20 mouse cellular contexts compared by ENCODE assay signal in genomic region chr8:117683925-117684472, GRCm38 (mm10). TPM values are rescaled to one million over a fixed set of nuclear protein-coding genes. Genes with fewer than 3 reads are reported as not detected.
DNase-seq lines count a peak whose midpoint lies in the region; ATAC-seq and TF ChIP-seq lines count a peak whose summit lies in the region.
"Had no signal": no experiment of that assay in that cellular context is flagged by ENCODE, and none has a peak within 500 bp of the region (broad histone marks: within the 10 kb centered on the region; RNA-seq: fewer than 3 reads in every experiment).

No protein-coding gene starts in this region.

- H3K4me3 ChIP-seq in liver, embryonic 15.5 days (replicated peaks) = no peak overlapping the region
- H3K4me3 ChIP-seq in liver, postnatal 0 days (ENCODE audit: low read depth, low read length) = no peak overlapping the region
- no peak overlapping the region for H3K4me3 ChIP-seq in limb, embryonic 13.5 days
- H3K4me3 ChIP-seq in stomach, embryonic 16.5 days (replicated peaks; ENCODE audit: low read length) = no peak overlapping the region
- H3K4me3 ChIP-seq: embryonic facial prominence, embryonic 12.5 days; gastrocnemius, adult 2 months; left cerebral cortex, adult 2 months had no signal

- H3K36me3 ChIP-seq in liver, embryonic 15.5 days (replicated peaks) = no peaks in the 10 kb centered on the region
- H3K36me3 ChIP-seq in liver, postnatal 0 days (replicated peaks; ENCODE audit: insufficient read depth, low read length) = no peaks in the 10 kb centered on the region
- no peaks in the 10 kb centered on the region for H3K36me3 ChIP-seq in limb, embryonic 13.5 days
- H3K36me3 ChIP-seq in stomach, embryonic 16.5 days (ENCODE audit: control insufficient read depth, insufficient read depth, low read length) = no peaks in the 10 kb centered on the region
- H3K36me3 ChIP-seq: embryonic facial prominence, embryonic 12.5 days; G1E had no signal

- ATAC-seq in liver, embryonic 15.5 days (ENCODE audit: insufficient read depth) = 0 out of 2 replicates have a peak, but pooled peaks have one; percentile 22
- ATAC-seq in liver, postnatal 0 days = no peak
- peak; percentile 43; the same call in 1 of the 2 replicates for ATAC-seq in limb, embryonic 13.5 days (ENCODE audit: low FRiP score, low read depth)
- peak; percentile 24; the same call in 1 of the 2 replicates for ATAC-seq in stomach, embryonic 16.5 days (ENCODE audit: insufficient read depth, low FRiP score)
- ATAC-seq: hindbrain, postnatal 0 days; lung, postnatal 0 days had no signal

- no peak overlapping the region for H3K27ac ChIP-seq in liver, embryonic 15.5 days (replicated peaks)
- H3K27ac ChIP-seq in liver, postnatal 0 days (ENCODE audit: low read depth) = no peak overlapping the region
- H3K27ac ChIP-seq in limb, embryonic 13.5 days = no peak overlapping the region
- H3K27ac ChIP-seq in stomach, embryonic 16.5 days (ENCODE audit: low read length) = peak overlapping the region; percentile 43
- H3K27ac ChIP-seq: embryonic facial prominence, embryonic 12.5 days; gastrocnemius, adult 2 months; hindbrain, postnatal 0 days; left cerebral cortex, adult 2 months had no signal

- H3K9me3 ChIP-seq in liver, embryonic 15.5 days (replicated peaks) = no peaks in the 10 kb centered on the region
- no peaks in the 10 kb centered on the region for H3K9me3 ChIP-seq in liver, postnatal 0 days (ENCODE audit: low read length)
- H3K9me3 ChIP-seq in limb, embryonic 13.5 days = no peaks in the 10 kb centered on the region
- H3K9me3 ChIP-seq in stomach, embryonic 16.5 days (replicated peaks; ENCODE audit: control insufficient read depth, low read length) = no peaks in the 10 kb centered on the region
- H3K9me3 ChIP-seq: embryonic facial prominence, embryonic 12.5 days had no signal

- no peak for TF ChIP-seq CTCF in liver, postnatal 0 days (IDR thresholded peaks at IDR 0.05; ENCODE audit: low read depth)

- H3K4me1 ChIP-seq in liver, embryonic 15.5 days (replicated peaks) = peaks cover 9% of the 10 kb centered on the region
- peaks cover 4% of the 10 kb centered on the region; the same call in 1 of the 2 replicates for H3K4me1 ChIP-seq in liver, postnatal 0 days (ENCODE audit: insufficient read depth)
- peaks cover 21% of the 10 kb centered on the region for H3K4me1 ChIP-seq in limb, embryonic 13.5 days
- no peaks in the 10 kb centered on the region for H3K4me1 ChIP-seq in stomach, embryonic 16.5 days (ENCODE audit: control insufficient read depth, insufficient read depth, low read length)
- H3K4me1 ChIP-seq: embryonic facial prominence, embryonic 12.5 days had no signal

- H3K27me3 ChIP-seq in liver, embryonic 15.5 days = no peaks in the 10 kb centered on the region
- H3K27me3 ChIP-seq in liver, postnatal 0 days (ENCODE audit: insufficient read depth, low read length) = no peaks in the 10 kb centered on the region
- H3K27me3 ChIP-seq in limb, embryonic 13.5 days = no peaks in the 10 kb centered on the region; the same call in 1 of the 2 replicates
- H3K27me3 ChIP-seq in stomach, embryonic 16.5 days (ENCODE audit: control insufficient read depth, insufficient read depth, low read length) = no peaks in the 10 kb centered on the region
- H3K27me3 ChIP-seq: embryonic facial prominence, embryonic 12.5 days had no signal

- H3K9ac ChIP-seq in liver, embryonic 15.5 days = no peak overlapping the region
- H3K9ac ChIP-seq in liver, postnatal 0 days (replicated peaks) = no peak overlapping the region
- no peak overlapping the region for H3K9ac ChIP-seq in limb, embryonic 13.5 days
- H3K9ac ChIP-seq in stomach, embryonic 16.5 days (ENCODE audit: low read length) = no peak overlapping the region

- no peak for DNase-seq in liver, postnatal 0 days
- DNase-seq in fat pad, adult 2 months (ENCODE audit: extremely low read depth, low read depth, low spot score) = peak; percentile 76
- DNase-seq in yolk sac, embryonic 10.5 days (ENCODE audit: low spot score) = no peak
- no peak for DNase-seq in urinary bladder, adult 2 months (ENCODE audit: low spot score)
- no peak for DNase-seq in thymus, adult 18-20 months
- DNase-seq: cerebellum, adult 11 months; cerebellum, postnatal 36 days; gastrocnemius, adult 2 months; heart, adult 18-20 months; kidney, postnatal 14 days had no signal

- TF ChIP-seq EP300 in liver, postnatal 0 days (IDR thresholded peaks at IDR 0.05; ENCODE audit: low read depth) = no peak

- 56% methylated on average over 10 of the region's 10 CpGs for WGBS in liver, embryonic 15.5 days (ENCODE audit: insufficient replicate concordance)
- WGBS in liver, postnatal 0 days (ENCODE audit: insufficient replicate concordance) = 55% methylated on average over 10 of the region's 10 CpGs
- WGBS in limb, embryonic 13.5 days = 35% methylated on average over 10 of the region's 10 CpGs
- 54% methylated on average over 10 of the region's 10 CpGs for WGBS in stomach, embryonic 16.5 days

- H3K4me2 ChIP-seq in liver, embryonic 15.5 days = no peak overlapping the region
- H3K4me2 ChIP-seq in liver, postnatal 0 days (ENCODE audit: low read depth, low read length) = no peak overlapping the region
- peak overlapping the region; percentile 42 for H3K4me2 ChIP-seq in limb, embryonic 13.5 days (replicated peaks)
- no peak overlapping the region for H3K4me2 ChIP-seq in stomach, embryonic 16.5 days (ENCODE audit: low read depth, low read length)
- H3K4me2 ChIP-seq: embryonic facial prominence, embryonic 12.5 days had no signal

RNA-seq across cellular contexts. Expression of gene Sdr42e1, which starts 10.5 kb away (rescaled TPM):
- polyA plus RNA-seq in liver, embryonic 15.5 days (2015; fragmentation: Nextera tagmentation; extraction: Ambion mirVana) = 2.0 and 3.4 TPM in 2 replicates
- 12.6 and 12.8 TPM in 2 replicates for polyA plus RNA-seq in liver, postnatal 0 days (2015; fragmentation: Nextera tagmentation; extraction: Ambion mirVana)
- polyA plus RNA-seq in limb, embryonic 13.5 days (2015; fragmentation: Nextera tagmentation; extraction: Ambion mirVana) = 1.5 and 1.9 TPM in 2 replicates
- 14.0 and 18.1 TPM in 2 replicates for polyA plus RNA-seq in stomach, embryonic 16.5 days (2015; fragmentation: Nextera tagmentation; extraction: Ambion mirVana)
- 58.3 and 71.6 TPM in 2 replicates for polyA plus RNA-seq in urinary bladder, adult 2 months (2012; rRNA removed)
- polyA plus RNA-seq: G1E had no signal

RNA-seq across cellular contexts. Expression of gene Hsd17b2, which starts 17.7 kb away (rescaled TPM):
- polyA plus RNA-seq in liver, embryonic 15.5 days (2015; fragmentation: Nextera tagmentation; extraction: Ambion mirVana) = 74.4 and 82.5 TPM in 2 replicates
- 189 and 204 TPM in 2 replicates for polyA plus RNA-seq in liver, postnatal 0 days (2015; fragmentation: Nextera tagmentation; extraction: Ambion mirVana)
- 0.19 TPM in 1 of 2 replicates, not detected in the other for polyA plus RNA-seq in limb, embryonic 13.5 days (2015; fragmentation: Nextera tagmentation; extraction: Ambion mirVana)
- polyA plus RNA-seq in stomach, embryonic 16.5 days (2015; fragmentation: Nextera tagmentation; extraction: Ambion mirVana) = 34.3 and 42.8 TPM in 2 replicates
- 27.4 and 41.2 TPM in 2 replicates for polyA plus RNA-seq in urinary bladder, adult 2 months (2012; rRNA removed)
- polyA plus RNA-seq: embryonic facial prominence, embryonic 12.5 days; G1E; heart, embryonic 14.5 days; limb, embryonic 11.5 days had no signal

Comparison
In these comparisons a context has a peak if more than half of its experiments do, and no peak if none do; other contexts are left out.
1. RNA of gene Hsd17b2, which starts 17.7 kb away (polyA plus RNA-seq): 189 to 204 TPM in liver, postnatal 0 days, 74.4 to 82.5 TPM in liver, embryonic 15.5 days, 27.4 to 41.2 TPM in urinary bladder, adult 2 months and 34.3 to 42.8 TPM in stomach, embryonic 16.5 days; 0.19 TPM in limb, embryonic 13.5 days; every median in the first group is over 10 times any median in the second.